Mouse (Mus musculus) kidney, adult 8-10 months (tissue): ENCODE measurements at regions not wholly inside any gene's neighbourhood (a gene's known extent, or its start where the extent isn't known, plus 50 kb on each side); places are given as distances from the start of the nearest gene placed in this dataset.

Experiments used
- DNase-seq, 2 experiments: peaks; one replicate each; pipeline ENCODE4 v3.0.0; 2022

GRCm38 (mm10) chr9:71420064-71420463 is 65.7 kb downstream of the Polr2m start:
- DNase-seq, result peak; percentile 9 to 37

- DNase-seq, result no peak
These were observed 67.2 kb downstream of the Polr2m start for GRCm38 (mm10) chr9:71418531-71418930.

GRCm38 (mm10) chr9:71417248-71417647 is 68.5 kb downstream of the Polr2m start:
- no peak for DNase-seq

GRCm38 (mm10) chr9:71411171-71411570 is 74.6 kb downstream of the Polr2m start:
- DNase-seq, result no peak

- no peak for DNase-seq
These were observed 75.8 kb downstream of the Polr2m start for GRCm38 (mm10) chr9:71409925-71410324.

- DNase-seq, result no peak
These were observed 76.8 kb downstream of the Polr2m start for GRCm38 (mm10) chr9:71408946-71409345.

GRCm38 (mm10) chr9:71404396-71405135 is 81.2 kb downstream of the Polr2m start:
- no peak for DNase-seq

GRCm38 (mm10) chr9:71401667-71402066 is 84.1 kb downstream of the Polr2m start:
- DNase-seq, result no peak

GRCm38 (mm10) chr9:71399346-71399745 is 86.4 kb downstream of the Polr2m start:
- no peak for DNase-seq

GRCm38 (mm10) chr9:71396784-71397183 is 89.0 kb downstream of the Polr2m start:
- DNase-seq, result peak; percentile 31 to 49

- no peak for DNase-seq
These were observed 95.5 kb downstream of the Polr2m start for GRCm38 (mm10) chr9:71390221-71390620.

GRCm38 (mm10) chr9:71387426-71387825 is 98.3 kb downstream of the Polr2m start:
- no peak for DNase-seq

GRCm38 (mm10) chr9:71383901-71384300 is 101.8 kb downstream of the Polr2m start:
- no peak for DNase-seq

- no peak for DNase-seq
These were observed 105.9 kb downstream of the Polr2m start for GRCm38 (mm10) chr9:71379731-71380250.

- no peak for DNase-seq
These were observed 116.0 kb downstream of the Polr2m start for GRCm38 (mm10) chr9:71369760-71370159.

GRCm38 (mm10) chr9:71369202-71369601 is 116.5 kb downstream of the Polr2m start:
- no peak for DNase-seq

- no peak for DNase-seq
These were observed 119.2 kb downstream of the Polr2m start for GRCm38 (mm10) chr9:71366573-71366972.

GRCm38 (mm10) chr9:71365177-71365738 is 120.5 kb downstream of the Polr2m start:
- DNase-seq, result no peak

- no peak for DNase-seq
These were observed 121.6 kb downstream of the Polr2m start for GRCm38 (mm10) chr9:71364047-71364665.

GRCm38 (mm10) chr9:71362401-71362800 is 123.3 kb downstream of the Polr2m start:
- no peak for DNase-seq

- DNase-seq, result no peak
These were observed 123.8 kb downstream of the Polr2m start for GRCm38 (mm10) chr9:71361961-71362360.

- peak; percentile 22 to 40 for DNase-seq
These were observed 124.4 kb downstream of the Polr2m start for GRCm38 (mm10) chr9:71361311-71361710.

- DNase-seq, result peak; percentile 57 to 75
These were observed 125.1 kb downstream of the Polr2m start for GRCm38 (mm10) chr9:71360676-71361075.

GRCm38 (mm10) chr9:71358961-71359360 is 126.8 kb downstream of the Polr2m start:
- peak; percentile 15 to 38 for DNase-seq
